Mouse (Mus musculus) stomach, embryonic 15.5 days (tissue): ENCODE measurements around the gene Tctn1. TPM values are rescaled to one million over a fixed set of nuclear protein-coding genes. Genes with fewer than 3 reads are reported as not detected.

Source experiments
- ATAC-seq: fragments of 200-750 bp; cut with Nextera tagmentation; 2 replicates; pipeline ENCODE4 v1.8.0; 2017; ENCODE audit warnings: low read depth, moderate number of reproducible peaks, moderate TSS enrichment; ENCODE audit not compliant: insufficient read depth, low FRiP score
- H3K27ac ChIP-seq: fragments of 300-500 bp; sonication (generic); 2 replicates; pipeline ENCODE4 v1.5.1; 2015; ENCODE audit warnings: mild to moderate bottlenecking, inconsistent platforms
- H3K27me3 ChIP-seq: fragments of 300-500 bp; sonication (generic); replicated peaks from 2 replicates; pipeline ENCODE4 v1.6.1; 2015; ENCODE audit warnings: inconsistent platforms
- H3K36me3 ChIP-seq: fragments of 300-500 bp; sonication (generic); 2 replicates; pipeline ENCODE4 v1.6.1; 2015; ENCODE audit warnings: inconsistent platforms
- H3K4me1 ChIP-seq: fragments of 300-500 bp; sonication (generic); 2 replicates; pipeline ENCODE4 v1.6.1; 2015; ENCODE audit warnings: inconsistent platforms
- H3K4me2 ChIP-seq: fragments of 300-500 bp; sonication (generic); 2 replicates; pipeline ENCODE4 v1.6.1; 2015; ENCODE audit warnings: mild to moderate bottlenecking, inconsistent platforms
- H3K4me3 ChIP-seq: fragments of 300-500 bp; sonication (generic); replicated peaks from 2 replicates; pipeline ENCODE4 v1.5.1; 2015; ENCODE audit warnings: inconsistent platforms
- H3K9ac ChIP-seq: fragments of 300-500 bp; sonication (generic); 2 replicates; pipeline ENCODE4 v1.6.1; 2015; ENCODE audit warnings: inconsistent platforms
- H3K9me3 ChIP-seq: fragments of 300-500 bp; sonication (generic); 2 replicates; pipeline ENCODE4 v1.6.1; 2016; ENCODE audit warnings: inconsistent platforms
- WGBS: fragments of 180-500 bp; shearing (Covaris S2); methylation state at CpG from one replicate; pipeline ENCODE4 v1.1.7; 2015; 5-methylcytosine and 5-hydroxymethylcytosine counted together
- polyA plus RNA-seq: library from polyadenylated mRNA; unstranded; fragments of >200 nt; fragmentation: Nextera tagmentation; extraction: Ambion mirVana; gene quantifications from 2 replicates; pipeline ENCODE4 v1.2.1, GENCODE M21; 2015

Gene Tctn1
- polyA plus RNA-seq, 1 experiment from 2014 or later, result 4.8 TPM

DNA sequence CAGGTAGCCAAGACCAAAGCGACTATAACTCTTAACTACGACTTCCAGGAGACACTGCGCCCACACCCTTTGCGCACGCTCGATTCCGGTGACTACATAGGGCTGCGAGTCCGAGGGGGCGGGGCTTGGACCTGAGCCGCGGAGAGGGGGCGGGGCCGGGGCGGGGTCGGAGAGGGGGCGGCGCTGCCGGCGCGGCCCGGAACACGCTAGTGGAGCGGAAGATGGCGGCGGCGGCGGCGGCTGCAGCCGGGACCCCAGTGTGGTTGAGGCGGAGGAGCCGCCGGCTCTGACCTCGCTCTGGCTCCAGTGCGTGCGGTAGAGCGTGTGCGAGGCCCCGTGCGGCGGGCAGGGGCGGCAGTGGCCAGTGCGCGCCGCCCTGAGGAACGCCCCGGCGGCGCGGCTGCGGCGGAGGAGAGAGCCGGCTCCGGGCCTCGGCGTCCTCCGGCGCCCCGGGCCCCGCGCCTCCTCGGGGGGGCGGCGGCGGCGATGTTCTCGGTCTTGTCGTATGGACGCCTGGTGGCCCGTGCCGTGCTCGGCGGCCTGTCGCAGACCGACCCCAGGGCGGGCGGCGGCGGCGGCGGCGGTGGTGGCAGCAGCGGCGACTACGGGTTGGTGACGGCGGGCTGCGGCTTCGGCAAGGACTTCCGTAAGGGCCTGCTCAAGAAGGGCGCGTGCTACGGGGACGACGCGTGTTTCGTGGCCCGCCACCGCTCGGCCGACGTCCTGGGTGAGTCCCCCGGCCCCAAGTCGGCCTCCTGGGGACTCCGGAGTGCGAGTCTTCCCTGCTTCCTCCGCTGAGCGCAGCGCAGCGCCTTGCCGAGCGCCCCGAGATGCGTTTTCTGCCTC, 20.1 kb upstream of the Tctn1 start, which contains the start of gene Pptc7:
Gene Pptc7, plus strand, starts transcription at position 183 of the 846 bp plus-strand sequence.
- Histone ChIP-seq H3K36me3 (no peaks in the 10 kb centered on the region), H3K4me2 (peak within 1 kb of the TSS; percentile 87), H3K4me3 (peak within 1 kb of the TSS; percentile 99), H3K9ac (peak within 1 kb of the TSS; percentile 84), H3K4me1 (peaks cover 30% of the 10 kb centered on the region), H3K27me3 (no peaks in the 10 kb centered on the region), H3K27ac (peak within 1 kb of the TSS; percentile 78), H3K9me3 (no peaks in the 10 kb centered on the region)
- peak; percentile 89 for ATAC-seq
- under 1% methylated on average over 89 of the region's 114 CpGs for WGBS

- Histone ChIP-seq H3K9ac (no peak overlapping the region), H3K4me2 (peak overlapping the region; percentile 51), H3K9me3 (no peaks in the 10 kb centered on the region), H3K4me1 (peaks cover 30% of the 10 kb centered on the region), H3K27me3 (no peaks in the 10 kb centered on the region), H3K36me3 (no peaks in the 10 kb centered on the region), H3K27ac (no peak overlapping the region), H3K4me3 (peak overlapping the region; percentile 99)
- ATAC-seq, result no peak
- 16% methylated on average over 2 of the region's 2 CpGs for WGBS
Observed at GRCm38 (mm10) chr5:122283828-122284182, 19.5 kb upstream of the Tctn1 start.

GRCm38 (mm10) chr5:122280827-122281462, 16.7 kb upstream of the Tctn1 start:
- Histone ChIP-seq H3K4me1 (peaks cover 20% of the 10 kb centered on the region), H3K4me3 (no peak overlapping the region; the same call in 1 of the 2 replicates), H3K9ac (no peak overlapping the region), H3K9me3 (no peaks in the 10 kb centered on the region), H3K4me2 (peak overlapping the region; percentile 28), H3K27me3 (no peaks in the 10 kb centered on the region), H3K27ac (peak overlapping the region; percentile 62), H3K36me3 (no peaks in the 10 kb centered on the region)
- ATAC-seq, result no peak
- 29% methylated on average over 19 of the region's 19 CpGs for whole genome bisulfite sequencing

DNA sequence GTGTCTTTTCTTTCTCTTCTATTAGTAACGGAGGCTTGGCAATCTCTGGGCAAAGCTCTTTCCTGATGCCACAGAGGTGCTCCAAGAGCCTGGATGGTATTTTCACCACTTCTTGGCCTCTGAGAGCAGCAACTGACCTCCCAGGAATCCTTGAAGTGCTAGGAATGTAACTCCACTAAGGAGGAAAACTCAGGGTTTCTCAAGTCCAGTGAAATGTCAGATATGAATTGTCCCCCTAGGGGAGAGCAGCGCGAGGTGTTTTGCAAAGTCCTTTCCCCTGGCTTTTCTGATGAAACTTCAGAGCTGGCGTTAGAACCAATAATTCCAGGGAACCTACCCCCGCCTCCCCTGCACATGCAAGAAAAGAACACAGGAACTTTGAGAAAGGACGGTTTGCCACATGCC, 16.2 kb upstream of the Tctn1 start:
- H3K4me3 ChIP-seq, result no peak overlapping the region; the same call in 1 of the 2 replicates
- H3K4me2 ChIP-seq, result peak overlapping the region; percentile 28
- no peaks in the 10 kb centered on the region for H3K27me3 ChIP-seq
- 31% methylated on average over 6 of the region's 6 CpGs for WGBS
- peak overlapping the region; percentile 62 for H3K27ac ChIP-seq
- no peak overlapping the region for H3K9ac ChIP-seq
- H3K36me3 ChIP-seq, result no peaks in the 10 kb centered on the region
- H3K4me1 ChIP-seq, result peaks cover 16% of the 10 kb centered on the region
- no peaks in the 10 kb centered on the region for H3K9me3 ChIP-seq
- no peak for ATAC-seq

DNA sequence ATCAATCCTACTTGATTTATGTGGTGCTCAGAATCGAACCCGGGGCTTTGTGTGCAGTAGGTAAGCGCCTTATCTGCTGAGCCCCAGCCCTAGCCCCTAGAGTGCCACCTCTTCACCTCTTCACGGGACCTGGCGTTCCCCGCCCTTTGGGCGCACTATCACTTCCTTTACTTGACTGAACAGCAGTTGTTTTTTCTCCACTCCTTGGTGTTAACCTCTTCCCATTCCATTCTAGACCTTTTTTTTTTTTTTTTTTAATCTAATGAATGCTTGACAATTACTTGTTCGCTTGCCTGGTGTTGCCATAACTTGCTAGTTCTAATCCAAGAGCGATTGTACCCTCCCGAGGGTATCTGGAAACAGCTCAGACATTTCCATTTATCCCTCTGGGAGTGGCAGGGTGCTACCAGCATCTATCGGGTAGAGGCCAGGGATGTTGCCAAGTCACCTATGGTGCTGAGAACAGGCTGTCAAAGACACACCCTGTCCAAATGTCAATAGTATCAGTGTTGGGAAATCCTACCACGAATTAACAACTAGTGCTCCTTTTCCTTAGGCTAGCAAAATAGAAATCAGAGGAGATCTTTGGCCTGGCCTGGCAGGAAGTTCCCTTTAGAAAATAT, 15.7 kb upstream of the Tctn1 start:
- WGBS, result 63% methylated on average over 12 of the region's 12 CpGs
- H3K4me1 ChIP-seq, result peaks cover 16% of the 10 kb centered on the region
- H3K27ac ChIP-seq, result peak overlapping the region; percentile 62; the same call in 1 of the 2 replicates
- ATAC-seq, result no peak
- H3K9ac ChIP-seq, result no peak overlapping the region
- no peak overlapping the region for H3K4me3 ChIP-seq
- no peaks in the 10 kb centered on the region for H3K27me3 ChIP-seq
- no peaks in the 10 kb centered on the region for H3K36me3 ChIP-seq
- H3K4me2 ChIP-seq, result no peak overlapping the region
- H3K9me3 ChIP-seq, result no peaks in the 10 kb centered on the region

DNA sequence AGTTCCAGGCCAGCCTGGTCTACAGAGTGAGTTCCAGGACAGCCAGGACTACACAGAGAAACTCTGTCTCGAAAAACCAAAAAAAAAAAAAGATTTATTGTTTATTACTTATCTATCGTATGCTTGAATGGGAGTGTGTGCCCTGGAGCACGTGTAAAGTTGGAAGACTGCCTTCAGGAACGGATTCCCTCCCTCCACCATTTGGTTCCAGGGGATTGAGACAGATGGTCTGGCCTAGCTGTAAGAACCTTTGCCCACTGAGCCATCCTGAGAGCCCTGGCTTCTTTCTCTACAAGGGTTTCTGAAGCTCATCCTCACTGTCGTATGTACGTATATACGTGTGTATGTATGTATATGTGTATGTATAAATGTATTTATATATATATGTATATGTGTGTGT, 14.7 kb upstream of the Tctn1 start:
- Histone ChIP-seq H3K9me3 (no peaks in the 10 kb centered on the region), H3K4me3 (no peak overlapping the region), H3K36me3 (no peaks in the 10 kb centered on the region), H3K4me2 (no peak overlapping the region), H3K27ac (no peak overlapping the region), H3K9ac (no peak overlapping the region), H3K27me3 (no peaks in the 10 kb centered on the region), H3K4me1 (peaks cover 16% of the 10 kb centered on the region)
- ATAC-seq, result no peak
- WGBS, result 79% methylated on average over 7 of the region's 7 CpGs

DNA sequence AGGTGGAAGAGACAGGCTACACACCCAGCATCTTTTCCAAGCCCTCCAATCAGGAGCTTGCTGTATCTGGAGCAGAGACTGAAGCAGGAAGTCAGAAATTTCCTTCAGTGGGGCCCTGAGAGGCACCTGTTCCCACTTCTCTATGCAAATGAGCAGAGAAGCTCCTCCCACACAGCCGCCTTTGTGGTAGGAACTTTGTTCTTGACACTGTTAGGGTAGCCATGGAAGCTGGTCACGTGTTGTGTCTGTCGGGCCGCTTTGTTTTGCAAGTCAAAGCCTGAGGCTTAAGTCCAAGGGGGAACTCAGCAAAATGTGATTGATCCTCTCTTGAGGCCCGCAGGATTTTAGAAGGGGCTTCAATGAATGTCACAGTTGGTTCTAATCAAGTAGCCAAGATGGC, 10.5 kb upstream of the Tctn1 start:
- 28% methylated on average over 5 of the region's 5 CpGs for WGBS
- Histone ChIP-seq H3K36me3 (no peaks in the 10 kb centered on the region), H3K9me3 (no peaks in the 10 kb centered on the region), H3K27ac (no peak overlapping the region), H3K27me3 (no peaks in the 10 kb centered on the region), H3K4me3 (no peak overlapping the region), H3K9ac (no peak overlapping the region), H3K4me2 (no peak overlapping the region), H3K4me1 (0 out of 2 replicates have a peak, but pooled peaks cover 2% of the 10 kb centered on the region)
- peak; percentile 73 for ATAC-seq

DNA sequence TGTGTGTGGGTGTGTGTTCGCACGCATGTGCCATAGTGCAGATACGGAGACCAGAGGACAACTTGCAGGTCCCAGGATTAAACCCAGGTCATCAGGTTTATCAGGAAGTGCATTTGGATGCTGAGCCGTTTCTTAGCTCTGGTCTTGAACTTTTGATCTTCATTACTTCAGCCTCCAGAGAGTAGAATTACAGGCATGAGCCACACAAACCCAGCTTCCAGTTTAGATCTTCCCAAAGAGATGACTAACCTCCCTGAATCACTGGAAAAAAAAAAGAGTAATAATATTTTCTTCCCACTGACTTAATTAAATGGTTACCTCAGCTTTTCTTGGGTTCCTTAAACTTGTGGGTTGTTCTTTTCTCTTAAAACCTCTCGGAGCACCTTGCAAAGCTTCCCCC, 8.6 kb upstream of the Tctn1 start:
- Histone ChIP-seq H3K27me3 (no peaks in the 10 kb centered on the region), H3K4me3 (no peak overlapping the region), H3K9ac (no peak overlapping the region), H3K4me1 (no peaks in the 10 kb centered on the region; the same call in 1 of the 2 replicates), H3K9me3 (no peaks in the 10 kb centered on the region), H3K36me3 (no peaks in the 10 kb centered on the region), H3K4me2 (no peak overlapping the region), H3K27ac (no peak overlapping the region)
- no peak for ATAC-seq
- WGBS, result 71% methylated on average over 5 of the region's 5 CpGs

DNA sequence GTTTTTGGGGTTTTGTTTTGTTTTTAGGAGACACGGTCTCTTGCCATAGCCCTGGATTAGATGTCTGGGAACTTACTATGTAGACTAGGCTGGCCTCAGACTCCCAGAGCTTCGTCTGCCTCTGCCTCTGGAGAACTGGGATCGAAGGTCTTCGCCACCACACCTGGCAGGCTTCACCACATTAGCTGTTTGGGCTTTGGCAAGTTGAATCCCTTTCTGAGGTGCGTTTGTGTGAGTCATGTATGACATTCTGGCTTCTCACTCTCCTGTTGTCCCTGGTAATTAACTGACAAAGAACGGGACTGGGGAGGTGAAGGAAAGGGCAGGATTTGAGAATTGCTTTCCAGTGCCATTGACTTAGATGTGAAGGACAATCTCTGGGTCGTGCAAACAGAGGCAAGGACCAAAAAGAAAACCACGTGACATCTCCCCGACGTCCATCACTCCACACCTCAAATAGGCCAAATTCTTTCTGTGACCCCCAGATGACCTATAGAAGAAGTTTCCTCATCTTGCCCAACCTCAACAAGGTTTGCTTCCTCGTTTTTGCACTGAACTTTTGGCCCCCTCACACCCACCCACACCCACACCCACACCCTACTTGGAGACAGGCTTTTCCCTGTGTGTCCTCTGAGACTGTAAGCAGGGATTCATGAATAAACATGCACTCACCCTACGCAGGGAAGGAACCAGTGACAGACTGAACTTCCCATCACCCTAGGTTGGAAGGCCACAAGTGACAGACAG, 4.8 kb upstream of the Tctn1 start:
- peak overlapping the region; percentile 16; the same call in 1 of the 2 replicates for H3K27ac ChIP-seq
- no peak for ATAC-seq
- H3K9ac ChIP-seq, result no peak overlapping the region
- H3K4me3 ChIP-seq, result no peak overlapping the region
- no peaks in the 10 kb centered on the region; the same call in 1 of the 2 replicates for H3K4me1 ChIP-seq
- H3K9me3 ChIP-seq, result no peaks in the 10 kb centered on the region
- WGBS, result 48% methylated on average over 12 of the region's 12 CpGs
- H3K4me2 ChIP-seq, result no peak overlapping the region
- no peaks in the 10 kb centered on the region for H3K36me3 ChIP-seq
- H3K27me3 ChIP-seq, result no peaks in the 10 kb centered on the region

DNA sequence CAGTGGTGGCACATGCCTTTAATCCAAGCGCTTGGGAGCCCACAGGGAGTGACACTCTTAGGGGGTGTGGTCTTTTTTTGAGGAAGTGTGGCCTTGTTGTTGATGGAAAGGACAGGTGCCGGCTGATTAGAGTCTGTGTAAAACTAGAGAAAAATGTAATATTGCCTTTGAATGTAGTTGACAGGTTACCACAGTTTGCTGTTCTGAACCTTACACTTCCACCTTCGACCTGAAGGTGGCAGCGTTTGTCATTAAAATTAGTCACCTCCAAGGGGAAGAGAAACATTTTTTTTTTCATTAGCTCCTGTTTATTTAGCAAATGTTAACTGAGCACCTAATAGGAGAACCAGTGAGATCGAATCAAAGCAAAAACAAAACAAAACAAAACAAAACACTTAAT, 3.6 kb upstream of the Tctn1 start:
- ATAC-seq, result no peak
- H3K4me1 ChIP-seq, result peaks cover 7% of the 10 kb centered on the region; the same call in 1 of the 2 replicates
- H3K9ac ChIP-seq, result no peak overlapping the region
- H3K27ac ChIP-seq, result no peak overlapping the region
- H3K4me3 ChIP-seq, result no peak overlapping the region
- H3K4me2 ChIP-seq, result no peak overlapping the region
- 25% methylated on average over 5 of the region's 5 CpGs for WGBS
- no peaks in the 10 kb centered on the region for H3K9me3 ChIP-seq
- H3K36me3 ChIP-seq, result no peaks in the 10 kb centered on the region
- no peaks in the 10 kb centered on the region for H3K27me3 ChIP-seq

DNA sequence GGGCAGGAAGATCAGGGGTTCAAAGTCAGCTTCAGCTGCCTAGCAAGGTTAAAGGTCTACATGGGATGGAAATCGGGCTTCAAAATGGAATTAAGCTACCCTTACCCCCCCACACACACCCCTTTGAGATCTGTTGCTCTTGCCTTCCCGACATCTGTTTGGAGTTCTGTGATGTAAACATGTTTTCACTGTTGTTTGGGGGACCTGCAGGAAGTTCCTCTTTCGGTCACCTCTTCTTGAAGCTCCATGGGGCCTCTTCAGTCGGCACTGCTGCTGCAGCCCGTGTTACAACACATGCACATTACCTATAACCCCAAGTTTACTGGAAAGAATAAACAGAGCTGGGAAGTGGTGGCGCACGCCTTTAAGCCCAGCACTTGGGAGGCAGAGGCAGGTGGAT, 2.9 kb upstream of the Tctn1 start:
- no peak for ATAC-seq
- Histone ChIP-seq H3K9ac (no peak overlapping the region), H3K4me1 (peaks cover 7% of the 10 kb centered on the region; the same call in 1 of the 2 replicates), H3K27me3 (no peaks in the 10 kb centered on the region), H3K9me3 (no peaks in the 10 kb centered on the region), H3K36me3 (no peaks in the 10 kb centered on the region), H3K4me2 (no peak overlapping the region), H3K27ac (no peak overlapping the region), H3K4me3 (no peak overlapping the region)
- 66% methylated on average over 7 of the region's 7 CpGs for WGBS
